Mouse (Mus musculus): Measurements from ENCODE around the gene Cep170b. TPM values are rescaled to one million over a fixed set of nuclear protein-coding genes. Genes with fewer than 3 reads are reported as not detected.

Gene Cep170b
- polyA plus RNA-seq, 1 experiment from 2014 or later, result 5.0 TPM

DNA sequence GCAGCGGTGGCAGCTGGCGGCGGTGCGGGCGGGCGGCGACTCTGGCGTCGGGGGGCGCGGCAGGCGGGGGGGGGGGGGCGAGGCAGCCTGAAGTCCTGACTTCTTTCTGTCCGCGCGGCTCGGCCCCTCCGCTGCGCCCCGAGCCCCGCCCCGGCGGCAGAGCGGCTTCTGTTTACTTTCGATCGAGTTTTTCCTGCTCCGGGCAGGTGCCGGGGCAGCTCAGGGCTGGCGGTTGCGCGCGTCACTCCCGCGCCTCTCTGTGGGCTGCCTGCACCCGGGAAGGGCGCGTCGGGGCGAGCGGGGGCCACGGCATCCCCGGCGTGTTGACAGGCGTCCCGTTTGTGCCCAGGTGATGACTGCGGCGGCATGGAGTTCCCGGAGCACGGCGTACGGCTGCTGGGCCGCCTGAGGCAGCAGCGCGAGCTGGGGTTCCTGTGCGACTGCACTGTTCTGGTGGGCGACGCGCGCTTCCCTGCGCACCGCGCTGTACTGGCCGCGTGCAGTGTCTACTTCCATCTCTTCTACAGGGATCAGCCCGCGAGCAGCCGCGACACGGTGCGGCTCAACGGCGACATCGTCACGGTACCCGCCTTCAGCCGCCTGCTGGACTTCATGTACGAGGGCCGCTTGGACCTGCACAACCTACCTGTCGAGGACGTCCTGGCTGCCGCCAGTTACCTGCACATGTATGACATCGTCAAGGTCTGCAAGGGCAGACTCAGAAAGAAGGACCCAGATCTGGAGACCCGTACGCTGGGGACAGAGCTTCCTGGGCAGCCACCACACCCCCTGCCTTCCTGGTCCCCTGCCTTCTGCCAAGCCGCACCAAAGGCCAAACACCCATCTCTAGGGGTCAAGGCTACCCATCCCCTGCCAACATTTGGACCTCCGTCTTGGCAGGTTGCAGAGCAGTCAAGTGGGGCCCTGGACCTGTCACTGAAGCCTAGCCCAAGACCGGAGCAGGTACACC lies 40.9 kb upstream of the Cep170b start:
- H3K4me2 ChIP-seq, result peak overlapping the region; percentile 93
- no peaks in the 10 kb centered on the region for H3K9me3 ChIP-seq (replicated peaks)
- H3K36me3 ChIP-seq, result no peaks in the 10 kb centered on the region
- 5% methylated on average over 72 of the region's 87 CpGs for WGBS (ENCODE audit: insufficient replicate concordance)
- peak overlapping the region; percentile 67 for H3K9ac ChIP-seq
- peaks cover 83% of the 10 kb centered on the region for H3K27me3 ChIP-seq (replicated peaks)
- no peak overlapping the region for H3K27ac ChIP-seq
- H3K4me1 ChIP-seq, result peaks cover 36% of the 10 kb centered on the region
- no peak for ATAC-seq
- peak overlapping the region; percentile 70 for H3K4me3 ChIP-seq

GRCm38 (mm10) chr12:112683351-112683750 lies 36.9 kb upstream of the Cep170b start:
- no peak overlapping the region for H3K9ac ChIP-seq
- 56% methylated on average over 7 of the region's 7 CpGs for WGBS (ENCODE audit: insufficient replicate concordance)
- no peak overlapping the region for H3K4me2 ChIP-seq
- no peaks in the 10 kb centered on the region for H3K36me3 ChIP-seq
- no peaks in the 10 kb centered on the region for H3K9me3 ChIP-seq (replicated peaks)
- H3K27ac ChIP-seq, result no peak overlapping the region
- no peak overlapping the region for H3K4me3 ChIP-seq
- peaks cover 20% of the 10 kb centered on the region for H3K4me1 ChIP-seq
- no peak for ATAC-seq
- peaks cover 88% of the 10 kb centered on the region for H3K27me3 ChIP-seq (replicated peaks)

GRCm38 (mm10) chr12:112688458-112688857 lies 31.8 kb upstream of the Cep170b start:
- peak overlapping the region; percentile 19; the same call in 1 of the 2 replicates for H3K4me2 ChIP-seq

DNA sequence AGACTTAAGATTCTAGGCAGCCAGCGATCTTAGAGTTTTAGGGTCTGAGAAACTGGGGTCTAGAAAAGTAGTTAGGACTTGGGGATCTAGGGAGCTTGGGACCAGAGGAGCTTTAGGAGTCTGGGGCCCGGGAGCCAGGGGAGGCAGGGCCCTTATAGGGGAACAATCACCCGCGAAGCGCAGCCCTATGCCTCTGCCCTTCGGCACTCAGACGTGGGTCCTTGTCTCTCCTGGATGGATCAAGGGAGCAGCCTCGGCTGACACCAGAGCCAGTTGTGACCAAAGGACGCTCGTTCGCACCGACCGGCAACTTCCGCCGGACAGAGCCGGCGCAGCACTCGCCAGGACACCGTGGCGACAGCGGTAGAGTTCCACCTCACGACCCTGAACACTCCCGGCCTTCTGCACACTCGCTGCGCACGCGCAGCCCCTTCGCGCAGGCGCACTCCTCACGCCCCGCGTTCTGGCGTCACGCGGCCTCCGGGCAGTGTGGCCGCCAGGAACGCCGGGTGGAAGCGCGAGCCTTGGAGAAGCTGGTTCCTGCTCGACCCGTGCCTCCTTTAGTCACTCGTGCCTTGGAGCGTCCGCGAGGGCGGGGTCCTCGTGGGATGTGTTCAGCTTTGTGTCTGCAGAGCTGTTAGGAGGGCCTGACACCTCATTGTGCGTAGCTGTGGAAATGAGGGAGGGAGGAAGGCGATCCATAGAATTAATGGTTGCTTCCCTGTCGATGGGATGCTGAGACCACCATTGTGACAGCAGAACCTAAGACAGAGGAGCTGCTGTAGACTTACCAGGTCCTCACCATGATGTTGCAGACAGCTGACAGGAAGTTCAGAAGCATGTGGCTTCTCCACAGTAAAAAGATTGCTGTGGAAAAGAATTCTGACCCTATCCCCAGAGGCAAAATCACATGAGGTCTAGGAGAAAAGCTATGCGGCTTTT lies 26.8 kb upstream of the Cep170b start:
- Histone ChIP-seq H3K27ac (peak overlapping the region; percentile 61), H3K4me2 (peak overlapping the region; percentile 90), H3K27me3 (replicated peaks) (peaks cover 32% of the 10 kb centered on the region), H3K9me3 (replicated peaks) (no peaks in the 10 kb centered on the region), H3K4me3 (peak overlapping the region; percentile 69), H3K36me3 (no peaks in the 10 kb centered on the region), H3K9ac (peak overlapping the region; percentile 85), H3K4me1 (peaks cover 21% of the 10 kb centered on the region)
- peak; percentile 94 for ATAC-seq
- 2% methylated on average over 54 of the region's 54 CpGs for WGBS (ENCODE audit: insufficient replicate concordance)

More at GRCm38 (mm10) chr12:112688458-112688857, 31.8 kb upstream of the Cep170b start:
- H3K4me1 ChIP-seq, result peaks cover 18% of the 10 kb centered on the region
- H3K27me3 ChIP-seq (replicated peaks), result peaks cover 45% of the 10 kb centered on the region
- H3K9me3 ChIP-seq (replicated peaks), result no peaks in the 10 kb centered on the region
- ATAC-seq, result no peak
- H3K9ac ChIP-seq, result no peak overlapping the region
- no peak overlapping the region for H3K27ac ChIP-seq
- 17% methylated on average over 15 of the region's 15 CpGs for WGBS (ENCODE audit: insufficient replicate concordance)
- H3K36me3 ChIP-seq, result no peaks in the 10 kb centered on the region
- H3K4me3 ChIP-seq, result no peak overlapping the region

- no peak for ATAC-seq
- peak overlapping the region; percentile 90 for H3K4me2 ChIP-seq
- H3K27me3 ChIP-seq (replicated peaks), result peaks cover 35% of the 10 kb centered on the region
- H3K4me3 ChIP-seq, result peak overlapping the region; percentile 69; the same call in 1 of the 2 replicates
- H3K9me3 ChIP-seq (replicated peaks), result no peaks in the 10 kb centered on the region
- peak overlapping the region; percentile 85 for H3K9ac ChIP-seq
- H3K36me3 ChIP-seq, result no peaks in the 10 kb centered on the region
- 79% methylated on average over 10 of the region's 10 CpGs for WGBS (ENCODE audit: insufficient replicate concordance)
- H3K4me1 ChIP-seq, result peaks cover 19% of the 10 kb centered on the region
- H3K27ac ChIP-seq, result no peak overlapping the region
Observed at GRCm38 (mm10) chr12:112694127-112694475, 26.2 kb upstream of the Cep170b start.

GRCm38 (mm10) chr12:112696806-112697425 lies 23.3 kb upstream of the Cep170b start:
- Histone ChIP-seq H3K27ac (no peak overlapping the region), H3K9me3 (replicated peaks) (no peaks in the 10 kb centered on the region), H3K4me2 (no peak overlapping the region), H3K9ac (no peak overlapping the region), H3K4me3 (no peak overlapping the region), H3K36me3 (no peaks in the 10 kb centered on the region), H3K4me1 (peaks cover 19% of the 10 kb centered on the region), H3K27me3 (replicated peaks) (peaks cover 60% of the 10 kb centered on the region)
- 52% methylated on average over 3 of the region's 3 CpGs for WGBS (ENCODE audit: insufficient replicate concordance)
- no peak for ATAC-seq

- Histone ChIP-seq H3K27me3 (replicated peaks) (peaks cover 77% of the 10 kb centered on the region), H3K4me2 (no peak overlapping the region), H3K9ac (no peak overlapping the region), H3K36me3 (no peaks in the 10 kb centered on the region), H3K27ac (no peak overlapping the region), H3K4me3 (no peak overlapping the region), H3K9me3 (replicated peaks) (no peaks in the 10 kb centered on the region), H3K4me1 (no peaks in the 10 kb centered on the region)
- no peak for ATAC-seq
- 17% methylated on average over 15 of the region's 15 CpGs for WGBS (ENCODE audit: insufficient replicate concordance)
Observed at GRCm38 (mm10) chr12:112700522-112700921, 19.7 kb upstream of the Cep170b start.

DNA sequence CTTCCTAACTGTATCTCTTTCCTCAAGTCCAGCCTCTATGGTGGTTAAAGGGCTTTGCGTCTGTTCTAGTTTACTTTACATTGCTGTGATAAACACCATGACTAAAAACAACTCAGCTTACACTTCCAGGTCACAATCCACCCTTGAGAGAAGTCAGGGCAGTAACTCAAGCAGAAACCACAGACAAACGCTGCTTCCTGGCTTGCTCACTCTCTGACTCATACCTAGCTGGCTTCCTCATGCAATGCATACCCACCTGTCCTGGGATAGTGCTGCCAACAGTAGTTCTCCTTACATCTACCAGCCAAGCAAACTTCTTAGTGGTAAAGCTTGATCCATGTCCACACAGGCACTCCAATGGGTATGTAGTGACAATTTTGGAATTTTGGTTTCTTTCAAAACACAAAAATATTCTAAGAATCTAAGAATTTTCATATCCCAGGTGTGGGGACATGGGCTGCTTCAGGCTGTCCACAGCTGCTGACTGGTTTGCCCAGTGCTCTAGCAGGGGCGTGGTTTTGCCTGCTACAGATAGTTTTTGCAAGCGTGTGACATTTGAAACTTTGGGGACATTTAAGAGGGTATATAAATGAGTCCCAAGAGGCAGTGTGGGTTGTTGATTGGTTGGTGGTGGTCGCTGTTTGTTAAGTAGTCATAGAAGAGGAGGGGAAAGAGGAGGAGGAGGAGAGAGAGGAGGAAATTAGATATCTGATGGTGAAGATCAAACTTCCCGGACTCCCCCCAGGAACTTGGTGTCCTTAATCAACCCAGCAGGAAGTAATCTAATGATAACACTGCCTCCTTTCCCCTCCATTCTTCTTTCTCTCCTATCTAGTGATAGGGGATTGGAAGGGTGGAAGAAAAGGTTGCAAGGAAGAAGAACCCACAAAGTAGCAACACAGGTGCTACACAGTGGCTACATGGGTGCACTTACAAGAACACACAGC lies 17.6 kb upstream of the Cep170b start:
- 30% methylated on average over 6 of the region's 6 CpGs for WGBS (ENCODE audit: insufficient replicate concordance)
- Histone ChIP-seq H3K9me3 (replicated peaks) (no peaks in the 10 kb centered on the region), H3K4me3 (no peak overlapping the region), H3K27ac (no peak overlapping the region), H3K4me1 (peaks cover 10% of the 10 kb centered on the region; the same call in 1 of the 2 replicates), H3K27me3 (replicated peaks) (peaks cover 86% of the 10 kb centered on the region), H3K36me3 (no peaks in the 10 kb centered on the region), H3K9ac (no peak overlapping the region), H3K4me2 (no peak overlapping the region)
- ATAC-seq, result no peak

- Histone ChIP-seq H3K4me3 (no peak overlapping the region), H3K9ac (no peak overlapping the region), H3K27ac (no peak overlapping the region), H3K9me3 (replicated peaks) (no peaks in the 10 kb centered on the region), H3K4me1 (peaks cover 10% of the 10 kb centered on the region; the same call in 1 of the 2 replicates), H3K4me2 (peak overlapping the region; percentile 49), H3K27me3 (replicated peaks) (peaks cover 71% of the 10 kb centered on the region), H3K36me3 (no peaks in the 10 kb centered on the region)
- 11% methylated on average over 32 of the region's 32 CpGs for WGBS (ENCODE audit: insufficient replicate concordance)
- ATAC-seq, result peak; percentile 58
Observed at GRCm38 (mm10) chr12:112706704-112707572, 13.3 kb upstream of the Cep170b start.

GRCm38 (mm10) chr12:112707573-112707869 lies 12.7 kb upstream of the Cep170b start:
- Histone ChIP-seq H3K27ac (no peak overlapping the region), H3K27me3 (replicated peaks) (peaks cover 65% of the 10 kb centered on the region), H3K36me3 (no peaks in the 10 kb centered on the region), H3K4me1 (peaks cover 10% of the 10 kb centered on the region; the same call in 1 of the 2 replicates), H3K4me3 (no peak overlapping the region), H3K4me2 (no peak overlapping the region), H3K9me3 (replicated peaks) (no peaks in the 10 kb centered on the region), H3K9ac (no peak overlapping the region)
- 17% methylated on average over 8 of the region's 8 CpGs for WGBS (ENCODE audit: insufficient replicate concordance)
- ATAC-seq, result 0 out of 2 replicates have a peak, but pooled peaks have one; percentile 3
